Mouse (Mus musculus): ENCODE measurements around the gene Dnah7b. TPM values are rescaled to one million over a fixed set of nuclear protein-coding genes. Genes with fewer than 3 reads are reported as not detected.
"Not testable (repeated sequence)": the region's sequence is repeated elsewhere in the genome, so short reads cannot be mapped to it uniquely, and the experiment has no call there.

Dnah7b gene
- 1.2 and 1.3 TPM in 2 replicates for polyA plus RNA-seq (2015; fragmentation: Nextera tagmentation; extraction: Ambion mirVana)

GRCm38 (mm10) chr1:46066015-46066414 lies at the start of gene Dnah7b:
Gene Dnah7b, plus strand, starts transcription at chr1:46066315.
- Histone ChIP-seq H3K36me3 (no peaks in the 10 kb centered on the region), H3K9ac (peak within 1 kb of the TSS; percentile 80), H3K27me3 (no peaks in the 10 kb centered on the region), H3K4me3 (peak within 1 kb of the TSS; percentile 62), H3K9me3 (no peaks in the 10 kb centered on the region), H3K27ac (peak within 1 kb of the TSS; percentile 88), H3K4me2 (peak within 1 kb of the TSS; percentile 69), H3K4me1 (peaks cover 4% of the 10 kb centered on the region; the same call in 1 of the 2 replicates)
- no peak for ATAC-seq (ENCODE audit: insufficient number of reproducible peaks, low FRiP score, low TSS enrichment, low read depth)
- WGBS: 29% methylated on average over 1 of the region's 1 CpGs

GRCm38 (mm10) chr1:46018382-46018977 lies 47.6 kb upstream of the Dnah7b start:
- H3K36me3 ChIP-seq: no peaks in the 10 kb centered on the region
- H3K4me1 ChIP-seq: no peaks in the 10 kb centered on the region
- H3K27ac ChIP-seq: no peak overlapping the region
- H3K4me2 ChIP-seq: no peak overlapping the region
- WGBS: 41% methylated on average over 2 of the region's 2 CpGs
- no peaks in the 10 kb centered on the region for H3K9me3 ChIP-seq
- H3K4me3 ChIP-seq: no peak overlapping the region
- ATAC-seq (ENCODE audit: insufficient number of reproducible peaks, low FRiP score, low TSS enrichment, low read depth): no peak
- H3K9ac ChIP-seq: no peak overlapping the region
- H3K27me3 ChIP-seq: no peaks in the 10 kb centered on the region

GRCm38 (mm10) chr1:46022262-46022661 lies 43.9 kb upstream of the Dnah7b start:
- 28% methylated on average over 2 of the region's 2 CpGs for WGBS
- Histone ChIP-seq H3K27me3 (no peaks in the 10 kb centered on the region), H3K4me3 (no peak overlapping the region), H3K4me2 (no peak overlapping the region), H3K9ac (no peak overlapping the region), H3K36me3 (no peaks in the 10 kb centered on the region), H3K4me1 (no peaks in the 10 kb centered on the region), H3K9me3 (no peaks in the 10 kb centered on the region), H3K27ac (no peak overlapping the region)
- ATAC-seq (ENCODE audit: insufficient number of reproducible peaks, low FRiP score, low TSS enrichment, low read depth): no peak

GRCm38 (mm10) chr1:46031993-46032555 lies 34.0 kb upstream of the Dnah7b start:
- H3K9ac ChIP-seq: no peak overlapping the region
- H3K36me3 ChIP-seq: no peaks in the 10 kb centered on the region
- ATAC-seq (ENCODE audit: insufficient number of reproducible peaks, low FRiP score, low TSS enrichment, low read depth): peak; percentile 75
- no peaks in the 10 kb centered on the region for H3K9me3 ChIP-seq
- no peak overlapping the region for H3K4me3 ChIP-seq
- peaks cover 13% of the 10 kb centered on the region; the same call in 1 of the 2 replicates for H3K4me1 ChIP-seq
- 33% methylated on average over 1 of the region's 1 CpGs for WGBS
- H3K27me3 ChIP-seq: no peaks in the 10 kb centered on the region
- H3K4me2 ChIP-seq: no peak overlapping the region
- peak overlapping the region; percentile 54; the same call in 1 of the 2 replicates for H3K27ac ChIP-seq

GRCm38 (mm10) chr1:46048188-46048587 lies 17.9 kb upstream of the Dnah7b start:
- Histone ChIP-seq H3K27me3 (no peaks in the 10 kb centered on the region), H3K4me1 (no peaks in the 10 kb centered on the region), H3K4me3 (no peak overlapping the region), H3K27ac (no peak overlapping the region), H3K36me3 (no peaks in the 10 kb centered on the region), H3K4me2 (no peak overlapping the region), H3K9ac (no peak overlapping the region), H3K9me3 (no peaks in the 10 kb centered on the region)
- no peak for ATAC-seq (ENCODE audit: insufficient number of reproducible peaks, low FRiP score, low TSS enrichment, low read depth)

- under 1% methylated on average over 28 of the region's 28 CpGs for WGBS
- peak; percentile 72 for ATAC-seq (ENCODE audit: insufficient number of reproducible peaks, low FRiP score, low TSS enrichment, low read depth)
- Histone ChIP-seq H3K4me1 (peaks cover 4% of the 10 kb centered on the region; the same call in 1 of the 2 replicates), H3K9ac (peak overlapping the region; percentile 80), H3K36me3 (no peaks in the 10 kb centered on the region), H3K9me3 (no peaks in the 10 kb centered on the region), H3K27ac (peak overlapping the region; percentile 88), H3K4me2 (peak overlapping the region; percentile 69), H3K27me3 (no peaks in the 10 kb centered on the region), H3K4me3 (peak overlapping the region; percentile 62)
Observed at GRCm38 (mm10) chr1:46066484-46067251, 553 bp downstream of the Dnah7b start.

GRCm38 (mm10) chr1:46068787-46069186 lies 2.7 kb downstream of the Dnah7b start:
- WGBS: 56% methylated on average over 3 of the region's 3 CpGs
- H3K4me3 ChIP-seq; H3K27ac ChIP-seq; H3K4me2 ChIP-seq; H3K4me1 ChIP-seq; H3K27me3 ChIP-seq; H3K36me3 ChIP-seq; H3K9me3 ChIP-seq; H3K9ac ChIP-seq; ATAC-seq (ENCODE audit: insufficient number of reproducible peaks, low FRiP score, low TSS enrichment, low read depth): not testable (repeated sequence)

- H3K36me3 ChIP-seq: no peaks in the 10 kb centered on the region
- H3K4me2 ChIP-seq: no peak overlapping the region
- ATAC-seq (ENCODE audit: insufficient number of reproducible peaks, low FRiP score, low TSS enrichment, low read depth): no peak
- no peaks in the 10 kb centered on the region for H3K9me3 ChIP-seq
- no peak overlapping the region for H3K4me3 ChIP-seq
- H3K4me1 ChIP-seq: no peaks in the 10 kb centered on the region
- H3K27ac ChIP-seq: no peak overlapping the region
- no peak overlapping the region for H3K9ac ChIP-seq
- WGBS: 82% methylated on average over 2 of the region's 2 CpGs
- no peaks in the 10 kb centered on the region for H3K27me3 ChIP-seq
Observed at GRCm38 (mm10) chr1:46077891-46078290, 11.8 kb downstream of the Dnah7b start.

GRCm38 (mm10) chr1:46100484-46100883 lies 34.4 kb downstream of the Dnah7b start:
- no peak overlapping the region for H3K27ac ChIP-seq
- H3K27me3 ChIP-seq: no peaks in the 10 kb centered on the region

GRCm38 (mm10) chr1:46112606-46113005 lies 46.5 kb downstream of the Dnah7b start:
- not testable (repeated sequence) for H3K9ac ChIP-seq; H3K27me3 ChIP-seq; H3K4me3 ChIP-seq; H3K27ac ChIP-seq; H3K9me3 ChIP-seq; H3K4me1 ChIP-seq; ATAC-seq (ENCODE audit: insufficient number of reproducible peaks, low FRiP score, low TSS enrichment, low read depth); H3K4me2 ChIP-seq; H3K36me3 ChIP-seq

More at GRCm38 (mm10) chr1:46100484-46100883, 34.4 kb downstream of the Dnah7b start:
- no peak for ATAC-seq (ENCODE audit: insufficient number of reproducible peaks, low FRiP score, low TSS enrichment, low read depth)
- no peaks in the 10 kb centered on the region for H3K9me3 ChIP-seq
- no peak overlapping the region for H3K4me3 ChIP-seq
- H3K36me3 ChIP-seq: no peaks in the 10 kb centered on the region
- 49% methylated on average over 2 of the region's 2 CpGs for WGBS
- no peak overlapping the region for H3K9ac ChIP-seq
- no peak overlapping the region for H3K4me2 ChIP-seq
- H3K4me1 ChIP-seq: no peaks in the 10 kb centered on the region

GRCm38 (mm10) chr1:46117179-46117578 lies 51.1 kb downstream of the Dnah7b start:
- H3K4me1 ChIP-seq; H3K4me2 ChIP-seq; H3K9me3 ChIP-seq; H3K27ac ChIP-seq; H3K4me3 ChIP-seq; H3K27me3 ChIP-seq; H3K36me3 ChIP-seq; H3K9ac ChIP-seq; ATAC-seq (ENCODE audit: insufficient number of reproducible peaks, low FRiP score, low TSS enrichment, low read depth): not testable (repeated sequence)
- WGBS: 89% methylated on average over 2 of the region's 2 CpGs

- no peaks in the 10 kb centered on the region for H3K27me3 ChIP-seq
- H3K36me3 ChIP-seq: no peaks in the 10 kb centered on the region
- 77% methylated on average over 4 of the region's 4 CpGs for WGBS
- no peak overlapping the region for H3K4me2 ChIP-seq
- no peak overlapping the region for H3K27ac ChIP-seq
- no peak for ATAC-seq (ENCODE audit: insufficient number of reproducible peaks, low FRiP score, low TSS enrichment, low read depth)
- no peaks in the 10 kb centered on the region for H3K4me1 ChIP-seq
- no peak overlapping the region for H3K4me3 ChIP-seq
- H3K9ac ChIP-seq: no peak overlapping the region
- H3K9me3 ChIP-seq: no peaks in the 10 kb centered on the region
Observed at GRCm38 (mm10) chr1:46128058-46128457, 61.9 kb downstream of the Dnah7b start.

Measured in limb, embryonic 15.5 days (tissue).